Mouse (Mus musculus): ENCODE results near the gene Camta1. TPM values are rescaled to one million over a fixed set of nuclear protein-coding genes. Genes with fewer than 3 reads are reported as not detected.

Gene Camta1
- polyA plus RNA-seq, 1 experiment from 2014 or later: 159 TPM

DNA sequence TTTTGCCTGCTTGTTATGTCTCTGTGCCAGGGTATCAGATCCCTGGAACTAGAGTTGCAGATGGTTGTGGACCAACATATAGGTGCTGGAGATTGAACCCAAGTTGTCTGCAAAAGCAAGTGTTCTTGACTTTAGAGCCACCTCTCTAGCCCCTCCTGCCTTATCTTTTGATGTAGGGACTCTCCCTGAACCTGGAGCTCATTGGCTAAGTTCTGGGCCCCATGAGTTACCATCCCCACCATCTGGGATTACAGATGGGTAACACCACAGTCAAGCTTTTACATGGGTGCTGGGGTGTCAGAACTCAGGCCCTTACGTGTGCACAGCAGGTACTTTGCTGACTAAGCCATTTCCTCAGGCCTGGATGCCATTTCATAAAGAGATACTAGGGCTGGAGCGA, 150.3 kb downstream of the Camta1 start:
- Histone ChIP-seq H3K27ac (ENCODE audit: poor library complexity, severe bottlenecking) (no peak overlapping the region), H3K9ac (no peak overlapping the region), H3K4me2 (no peak overlapping the region), H3K4me1 (replicated peaks) (peaks cover 19% of the 10 kb centered on the region), H3K4me3 (no peak overlapping the region), H3K27me3 (replicated peaks) (no peaks in the 10 kb centered on the region), H3K9me3 (replicated peaks) (no peaks in the 10 kb centered on the region), H3K36me3 (no peaks in the 10 kb centered on the region)
- WGBS: 89% methylated on average over 2 of the region's 2 CpGs
- ATAC-seq (ENCODE audit: insufficient number of reproducible peaks, low FRiP score): no peak

DNA sequence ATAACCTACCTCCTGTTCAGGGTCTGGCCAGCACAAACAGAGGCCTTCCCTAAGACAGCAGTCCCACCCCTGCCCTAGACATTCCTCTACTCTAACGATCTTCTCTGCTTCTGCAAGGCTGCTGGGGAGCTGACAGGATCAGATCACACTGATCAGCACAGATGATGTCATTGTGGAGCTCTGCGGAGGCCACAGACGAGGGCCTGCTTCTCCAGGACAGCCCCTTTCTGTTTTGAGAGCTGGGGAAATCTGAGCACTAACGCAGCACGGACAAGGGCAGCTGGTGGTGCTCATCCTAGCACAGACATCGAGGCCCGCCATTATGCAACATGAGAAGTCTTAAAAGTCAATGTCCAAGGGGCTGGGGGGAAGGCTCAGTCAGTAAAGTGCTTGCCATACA, 151.2 kb downstream of the Camta1 start:
- ATAC-seq (ENCODE audit: insufficient number of reproducible peaks, low FRiP score): peak; percentile 39; the same call in 1 of the 2 replicates
- peak overlapping the region; percentile 46; the same call in 1 of the 2 replicates for H3K27ac ChIP-seq (ENCODE audit: poor library complexity, severe bottlenecking)
- 0 out of 2 replicates have a peak overlapping the region, but pooled peaks have one; percentile 18 for H3K4me2 ChIP-seq
- WGBS: 12% methylated on average over 7 of the region's 7 CpGs
- H3K27me3 ChIP-seq (replicated peaks): no peaks in the 10 kb centered on the region
- H3K9ac ChIP-seq: 0 out of 2 replicates have a peak overlapping the region, but pooled peaks have one; percentile 39
- H3K9me3 ChIP-seq (replicated peaks): no peaks in the 10 kb centered on the region
- H3K4me3 ChIP-seq: no peak overlapping the region
- peaks cover 19% of the 10 kb centered on the region for H3K4me1 ChIP-seq (replicated peaks)
- no peaks in the 10 kb centered on the region for H3K36me3 ChIP-seq

DNA sequence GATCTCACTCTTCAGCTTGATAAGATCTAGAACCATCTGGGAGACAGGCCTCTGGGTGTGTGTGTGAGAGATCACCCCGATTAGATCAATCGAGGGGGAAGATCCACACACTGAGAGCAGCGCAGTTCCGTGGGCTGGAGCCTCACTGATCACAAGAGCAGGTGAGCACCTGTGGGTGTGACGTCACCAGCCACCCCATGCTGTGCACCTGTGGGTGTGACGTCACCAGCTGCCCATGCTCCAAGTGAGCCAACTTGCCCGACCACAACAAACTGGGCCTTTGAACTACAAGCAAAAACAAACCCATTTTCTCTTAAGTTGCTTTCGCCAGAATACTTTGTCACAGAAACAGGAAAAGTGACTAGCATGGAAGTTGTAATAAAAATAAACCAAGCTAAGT, 152.4 kb downstream of the Camta1 start:
- Histone ChIP-seq H3K4me1 (replicated peaks) (peaks cover 19% of the 10 kb centered on the region), H3K4me3 (no peak overlapping the region), H3K9me3 (replicated peaks) (no peaks in the 10 kb centered on the region), H3K27me3 (replicated peaks) (no peaks in the 10 kb centered on the region), H3K36me3 (no peaks in the 10 kb centered on the region), H3K27ac (ENCODE audit: poor library complexity, severe bottlenecking) (no peak overlapping the region), H3K4me2 (no peak overlapping the region), H3K9ac (no peak overlapping the region)
- ATAC-seq (ENCODE audit: insufficient number of reproducible peaks, low FRiP score): no peak
- 68% methylated on average over 8 of the region's 8 CpGs for WGBS

DNA sequence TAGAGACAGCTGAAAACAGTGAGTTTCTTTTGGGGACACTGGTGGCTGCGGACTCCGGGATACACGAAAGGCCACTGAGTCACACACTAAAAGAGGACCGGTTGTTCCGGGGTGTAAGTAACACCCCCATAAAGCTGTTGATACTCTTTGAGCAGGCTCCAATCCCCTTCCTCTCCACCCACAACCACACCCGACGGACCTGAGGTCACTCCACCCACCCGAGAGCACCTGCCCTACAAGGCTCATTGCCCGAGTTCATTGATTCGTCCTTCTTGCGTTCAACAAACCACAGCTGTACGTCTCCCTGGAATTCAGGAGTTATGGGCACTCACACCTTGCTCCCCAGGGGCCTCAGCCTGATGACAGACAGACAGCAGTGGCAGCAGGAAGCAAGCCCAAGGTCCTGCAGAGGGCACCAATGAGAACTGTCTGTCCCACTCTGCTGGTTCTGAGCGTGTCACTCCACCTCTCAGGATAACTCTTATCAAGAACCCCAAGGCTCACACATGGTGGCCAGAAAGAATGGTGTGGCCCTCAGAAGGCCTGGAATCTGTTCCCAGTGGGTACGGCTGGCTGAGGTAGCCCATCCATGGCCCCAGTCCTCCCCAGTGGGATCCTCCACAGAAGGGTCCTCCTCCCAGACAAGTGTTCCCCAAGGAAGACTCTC, 158.5 kb downstream of the Camta1 start:
- H3K9ac ChIP-seq: no peak overlapping the region
- H3K9me3 ChIP-seq (replicated peaks): peaks cover 10% of the 10 kb centered on the region
- H3K4me1 ChIP-seq (replicated peaks): peaks cover 12% of the 10 kb centered on the region
- H3K4me2 ChIP-seq: no peak overlapping the region
- no peaks in the 10 kb centered on the region for H3K36me3 ChIP-seq
- no peak overlapping the region for H3K27ac ChIP-seq (ENCODE audit: poor library complexity, severe bottlenecking)
- ATAC-seq (ENCODE audit: insufficient number of reproducible peaks, low FRiP score): no peak
- H3K4me3 ChIP-seq: no peak overlapping the region
- no peaks in the 10 kb centered on the region for H3K27me3 ChIP-seq (replicated peaks)
- 60% methylated on average over 14 of the region's 14 CpGs for WGBS

DNA sequence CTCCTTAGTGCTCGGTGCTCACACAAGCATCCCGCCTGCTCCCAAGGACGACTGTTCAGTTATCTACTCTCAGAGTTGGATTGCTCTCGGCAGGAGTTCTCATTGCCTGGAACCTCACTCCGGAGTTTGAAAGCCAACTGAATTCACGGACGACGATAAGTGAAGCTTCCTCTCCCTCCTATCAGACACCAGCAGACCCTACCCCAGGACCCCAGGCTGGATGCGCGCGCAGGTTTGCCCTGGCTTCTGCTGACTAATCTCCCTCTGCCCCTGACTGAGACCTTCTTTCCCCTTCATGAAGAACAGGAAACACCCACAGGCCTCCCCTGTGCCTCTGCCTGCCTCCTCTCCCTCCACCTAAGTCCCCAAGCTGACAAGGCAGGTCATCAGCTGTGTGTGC, 159.2 kb downstream of the Camta1 start:
- H3K27me3 ChIP-seq (replicated peaks): no peaks in the 10 kb centered on the region
- no peak overlapping the region for H3K4me2 ChIP-seq
- no peak overlapping the region for H3K27ac ChIP-seq (ENCODE audit: poor library complexity, severe bottlenecking)
- ATAC-seq (ENCODE audit: insufficient number of reproducible peaks, low FRiP score): no peak
- H3K9me3 ChIP-seq (replicated peaks): peaks cover 10% of the 10 kb centered on the region
- no peak overlapping the region for H3K9ac ChIP-seq
- H3K4me1 ChIP-seq (replicated peaks): peaks cover 12% of the 10 kb centered on the region
- no peak overlapping the region for H3K4me3 ChIP-seq
- WGBS: 61% methylated on average over 11 of the region's 11 CpGs
- H3K36me3 ChIP-seq: no peaks in the 10 kb centered on the region

DNA sequence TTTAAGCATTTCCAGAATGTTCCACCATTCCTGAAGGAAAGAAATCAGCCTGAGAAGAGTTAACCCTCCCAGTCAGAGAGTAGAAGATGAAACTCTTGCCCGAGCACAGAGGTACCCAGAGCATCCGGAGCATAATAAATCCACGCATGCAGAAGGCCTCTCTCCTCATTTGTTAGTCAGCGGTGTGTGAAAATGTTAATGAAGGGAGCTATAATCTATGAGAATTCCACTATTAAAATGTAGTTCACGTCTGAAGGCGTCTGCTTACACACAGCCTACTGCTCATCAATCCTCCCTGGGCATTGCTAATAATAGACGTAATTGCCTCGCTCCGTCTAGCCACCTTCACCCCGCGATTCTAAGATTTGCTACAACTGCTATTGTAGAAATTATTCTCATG, 165.7 kb downstream of the Camta1 start:
- H3K4me2 ChIP-seq: no peak overlapping the region
- H3K36me3 ChIP-seq: no peaks in the 10 kb centered on the region
- H3K27ac ChIP-seq (ENCODE audit: poor library complexity, severe bottlenecking): no peak overlapping the region
- ATAC-seq (ENCODE audit: insufficient number of reproducible peaks, low FRiP score): no peak
- no peaks in the 10 kb centered on the region for H3K4me1 ChIP-seq (replicated peaks)
- no peaks in the 10 kb centered on the region for H3K27me3 ChIP-seq (replicated peaks)
- H3K4me3 ChIP-seq: no peak overlapping the region
- H3K9ac ChIP-seq: no peak overlapping the region
- H3K9me3 ChIP-seq (replicated peaks): peaks cover 10% of the 10 kb centered on the region
- 80% methylated on average over 11 of the region's 11 CpGs for WGBS

DNA sequence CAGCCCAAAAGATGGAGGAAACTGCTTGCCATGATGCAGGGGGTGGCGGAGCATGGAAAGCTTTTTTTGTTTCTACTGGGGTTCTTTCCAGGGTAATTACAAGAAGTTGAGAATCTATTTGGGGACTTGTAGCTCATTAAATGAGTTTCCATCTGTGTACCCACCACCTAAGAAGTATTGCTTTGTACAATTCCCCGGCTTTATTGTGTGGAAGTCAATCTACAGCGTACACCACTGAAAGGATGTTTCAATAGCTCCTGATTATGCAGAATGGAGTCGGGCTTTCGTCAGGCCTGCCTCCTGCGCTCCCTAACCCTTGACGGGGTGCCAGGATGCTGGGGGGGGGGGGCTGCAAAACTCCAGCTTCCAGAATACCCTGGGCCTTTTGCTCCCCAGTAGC, 167.1 kb downstream of the Camta1 start:
- no peak for ATAC-seq (ENCODE audit: insufficient number of reproducible peaks, low FRiP score)
- Histone ChIP-seq H3K27ac (ENCODE audit: poor library complexity, severe bottlenecking) (no peak overlapping the region), H3K9me3 (replicated peaks) (peaks cover 6% of the 10 kb centered on the region; the same call in 1 of the 2 replicates), H3K9ac (no peak overlapping the region), H3K36me3 (no peaks in the 10 kb centered on the region), H3K27me3 (replicated peaks) (no peaks in the 10 kb centered on the region), H3K4me1 (replicated peaks) (no peaks in the 10 kb centered on the region), H3K4me2 (no peak overlapping the region), H3K4me3 (no peak overlapping the region)
- WGBS: 83% methylated on average over 7 of the region's 7 CpGs

DNA sequence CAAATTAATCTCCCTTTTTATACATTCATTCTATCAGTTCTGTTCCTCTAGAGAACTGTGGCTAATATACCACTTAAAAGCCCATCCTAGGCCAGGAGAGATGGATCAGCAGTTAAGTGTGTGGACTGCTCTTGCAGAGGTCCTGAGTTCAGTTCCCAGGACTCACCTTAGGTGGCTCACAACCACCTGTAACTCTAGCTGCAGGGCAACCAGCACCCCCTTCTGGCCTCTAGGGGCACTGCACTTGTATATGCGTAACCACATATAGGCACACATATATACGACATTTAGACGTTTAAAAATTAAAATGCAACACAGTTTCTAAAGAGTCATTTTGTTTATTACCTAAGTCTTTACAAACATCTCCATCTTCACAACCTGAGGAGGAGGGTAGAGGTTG, 167.6 kb downstream of the Camta1 start:
- Histone ChIP-seq H3K4me1 (replicated peaks) (no peaks in the 10 kb centered on the region), H3K27ac (ENCODE audit: poor library complexity, severe bottlenecking) (no peak overlapping the region), H3K4me3 (no peak overlapping the region), H3K36me3 (no peaks in the 10 kb centered on the region), H3K27me3 (replicated peaks) (no peaks in the 10 kb centered on the region), H3K9ac (no peak overlapping the region), H3K9me3 (replicated peaks) (peaks cover 2% of the 10 kb centered on the region; the same call in 1 of the 2 replicates), H3K4me2 (no peak overlapping the region)
- WGBS: 87% methylated on average over 3 of the region's 3 CpGs
- ATAC-seq (ENCODE audit: insufficient number of reproducible peaks, low FRiP score): no peak

DNA sequence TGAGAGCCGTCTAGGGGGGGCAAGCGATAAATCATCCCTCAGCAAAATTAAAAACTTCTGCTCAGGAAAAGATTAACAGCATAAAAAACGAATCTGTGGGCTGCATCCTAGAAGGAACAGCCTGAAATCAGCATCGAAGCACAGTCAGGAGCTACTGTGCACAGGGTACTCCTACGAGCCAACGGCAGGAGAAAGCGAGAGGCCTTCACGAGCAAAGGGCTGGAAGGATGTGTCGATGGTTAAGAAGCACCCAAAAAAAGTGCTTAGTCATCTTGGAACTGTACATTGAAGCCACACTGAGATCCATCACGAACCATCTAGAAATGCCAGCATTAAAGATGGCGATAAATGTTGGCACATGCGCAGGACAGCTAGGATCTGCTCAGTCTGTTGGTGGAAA, 171.6 kb downstream of the Camta1 start:
- Histone ChIP-seq H3K9ac (no peak overlapping the region), H3K4me3 (no peak overlapping the region), H3K27me3 (replicated peaks) (no peaks in the 10 kb centered on the region), H3K4me2 (no peak overlapping the region), H3K36me3 (no peaks in the 10 kb centered on the region), H3K9me3 (replicated peaks) (no peaks in the 10 kb centered on the region), H3K27ac (ENCODE audit: poor library complexity, severe bottlenecking) (no peak overlapping the region), H3K4me1 (replicated peaks) (no peaks in the 10 kb centered on the region)
- no peak for ATAC-seq (ENCODE audit: insufficient number of reproducible peaks, low FRiP score)
- WGBS: 83% methylated on average over 12 of the region's 12 CpGs

DNA sequence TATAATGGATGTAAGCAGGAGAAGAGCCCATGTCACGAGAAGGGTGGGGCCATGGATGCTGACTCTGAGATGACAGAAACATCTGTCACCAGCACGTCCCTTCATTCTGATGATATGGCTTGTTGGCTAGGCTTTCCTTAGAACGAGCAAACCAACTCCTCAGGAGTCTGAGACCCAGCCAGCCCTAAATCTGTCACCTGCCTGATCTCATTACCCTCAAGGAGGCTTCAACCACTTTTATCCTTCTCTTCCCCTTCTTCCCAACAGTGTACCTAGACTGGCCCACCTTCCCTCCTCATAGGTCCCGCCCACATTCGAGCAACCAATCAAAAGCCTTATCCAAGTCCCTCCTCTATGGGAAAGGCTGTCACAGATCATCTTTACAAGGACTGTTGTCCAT, 173.5 kb downstream of the Camta1 start:
- 74% methylated on average over 5 of the region's 5 CpGs for WGBS

DNA sequence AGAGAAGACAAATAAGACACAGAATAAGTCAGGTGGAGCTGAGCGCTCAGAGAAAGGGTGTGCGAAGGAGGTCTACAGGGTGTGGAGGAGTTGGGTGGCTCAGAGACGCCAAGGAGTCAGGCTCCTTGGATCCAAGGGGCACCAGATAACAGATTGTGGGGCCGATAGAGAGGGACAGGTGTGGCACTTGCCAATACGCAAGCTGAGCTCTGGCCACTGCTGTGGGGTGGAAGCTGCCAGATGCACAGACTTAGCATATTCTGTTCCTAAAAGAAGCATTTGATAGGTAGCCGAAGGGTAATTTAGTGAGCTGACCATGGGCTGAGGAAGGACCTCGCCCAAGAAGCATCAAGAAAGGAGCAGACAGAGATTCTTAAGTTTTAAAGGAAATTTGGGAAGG, 177.1 kb downstream of the Camta1 start:
- no peak overlapping the region for H3K4me3 ChIP-seq
- no peaks in the 10 kb centered on the region for H3K27me3 ChIP-seq (replicated peaks)
- no peak overlapping the region for H3K9ac ChIP-seq
- H3K36me3 ChIP-seq: no peaks in the 10 kb centered on the region
- H3K27ac ChIP-seq (ENCODE audit: poor library complexity, severe bottlenecking): no peak overlapping the region
- no peaks in the 10 kb centered on the region; the same call in 1 of the 2 replicates for H3K9me3 ChIP-seq (replicated peaks)
- no peaks in the 10 kb centered on the region for H3K4me1 ChIP-seq (replicated peaks)
- H3K4me2 ChIP-seq: no peak overlapping the region
- no peak for ATAC-seq (ENCODE audit: insufficient number of reproducible peaks, low FRiP score)
- 78% methylated on average over 7 of the region's 7 CpGs for WGBS

More for the DNA sequence above, 173.5 kb downstream of the Camta1 start:
- Histone ChIP-seq H3K27ac (ENCODE audit: poor library complexity, severe bottlenecking) (no peak overlapping the region), H3K4me3 (no peak overlapping the region), H3K36me3 (no peaks in the 10 kb centered on the region), H3K9me3 (replicated peaks) (no peaks in the 10 kb centered on the region), H3K4me1 (replicated peaks) (no peaks in the 10 kb centered on the region), H3K27me3 (replicated peaks) (no peaks in the 10 kb centered on the region), H3K9ac (no peak overlapping the region), H3K4me2 (no peak overlapping the region)
- no peak for ATAC-seq (ENCODE audit: insufficient number of reproducible peaks, low FRiP score)

All from heart, embryonic 12.5 days (tissue).